Mouse (Mus musculus) MEL (cell line): Measurements from ENCODE around the gene Dot1l. TPM values are rescaled to one million over a fixed set of nuclear protein-coding genes. Genes with fewer than 3 reads are reported as not detected.

Experiments
- DNase-seq: peaks from one replicate; pipeline ENCODE4 v3.0.0; 2011; ENCODE audit warnings: low read depth, low spot score
- H3K27ac ChIP-seq: 2 replicates; pipeline ENCODE4 v1.5.1; 2012; ENCODE audit warnings: low read depth, mild to moderate bottlenecking, control low read depth, low read length, moderate library complexity; ENCODE audit not compliant: control insufficient read depth
- H3K27me3 ChIP-seq, 2 experiments: fragments of 150-350 bp in 1 of 2; sonication (generic) in 1 of 2; 2 replicates each; pipeline ENCODE4 v1.6.1; 2012; ENCODE audit warnings: low read length in 2 of 2, mild to moderate bottlenecking in 2 of 2, improper control_type of control experiment in 1 of 2, moderate library complexity in 1 of 2; ENCODE audit not compliant: insufficient read depth in 2 of 2, control insufficient read depth in 1 of 2
- H3K36me3 ChIP-seq, 2 experiments: 2 replicates each; pipeline ENCODE4 v1.6.1; 2012 to 2014; ENCODE audit warnings: low read length in 2 of 2, improper control_type of control experiment in 1 of 2, inconsistent platforms in 1 of 2, mild to moderate bottlenecking in 1 of 2; ENCODE audit not compliant: insufficient read depth in 2 of 2, control insufficient read depth in 1 of 2
- H3K4me1 ChIP-seq, 2 experiments: fragments of 150-350 bp in 1 of 2; sonication (generic) in 1 of 2; 2 replicates each; pipeline ENCODE4 v1.6.1; 2012; ENCODE audit warnings: low read length in 2 of 2, improper control_type of control experiment in 1 of 2, mild to moderate bottlenecking in 1 of 2; ENCODE audit not compliant: insufficient read depth in 2 of 2, control insufficient read depth in 1 of 2
- H3K4me3 ChIP-seq, 2 experiments: fragments of 150-350 bp in 1 of 2; sonication (generic) in 1 of 2; 2 replicates each; pipeline ENCODE4 v1.5.1; 2012; ENCODE audit warnings: low read depth in 2 of 2, low read length in 2 of 2, mild to moderate bottlenecking in 2 of 2, moderate library complexity in 2 of 2, control low read depth in 1 of 2, improper control_type of control experiment in 1 of 2; ENCODE audit not compliant: control insufficient read depth in 1 of 2, insufficient read depth in 1 of 2
- H3K79me2 ChIP-seq: 2 replicates; pipeline ENCODE4 v1.6.1; 2012; ENCODE audit warnings: mild to moderate bottlenecking, low read length, moderate library complexity; ENCODE audit not compliant: control insufficient read depth, poor library complexity, insufficient read depth
- H3K9ac ChIP-seq: 2 replicates; pipeline ENCODE4 v1.6.1; 2012; ENCODE audit warnings: low read depth, mild to moderate bottlenecking, control low read depth, low read length, moderate library complexity; ENCODE audit not compliant: control insufficient read depth, poor library complexity, severe bottlenecking
- H3K9me3 ChIP-seq: fragments of 150-350 bp; sonication (generic); replicated peaks from 2 replicates; pipeline ENCODE4 v1.6.1; 2012; ENCODE audit warnings: mild to moderate bottlenecking, low read length, improper control_type of control experiment, moderate library complexity; ENCODE audit not compliant: insufficient read depth
- BHLHE40 ChIP-seq: IDR thresholded peaks from 2 replicates; pipeline ENCODE4 v1.6.1; 2012; ENCODE audit warnings: low read depth, mild to moderate bottlenecking, inconsistent platforms, low read length, improper control_type of control experiment, borderline replicate concordance
- CHD1 ChIP-seq: IDR thresholded peaks from 2 replicates; pipeline ENCODE4 v1.6.1; 2012; ENCODE audit warnings: low read depth, mild to moderate bottlenecking, inconsistent platforms, low read length, improper control_type of control experiment
- ELF1 ChIP-seq: IDR thresholded peaks from 2 replicates; pipeline ENCODE4 v1.6.1; 2014; ENCODE audit warnings: low read depth, mild to moderate bottlenecking, inconsistent platforms, low read length, improper control_type of control experiment, moderate library complexity
- ETS1 ChIP-seq: IDR thresholded peaks from 2 replicates; pipeline ENCODE4 v1.6.1; 2012; ENCODE audit warnings: low read depth, mild to moderate bottlenecking, inconsistent platforms, low read length, improper control_type of control experiment, moderate library complexity
- GATA1 ChIP-seq: IDR thresholded peaks from 2 replicates; pipeline ENCODE4 v1.6.1; 2011; ENCODE audit warnings: low read depth, low read length, improper control_type of control experiment
- HCFC1 ChIP-seq: IDR thresholded peaks from 2 replicates; pipeline ENCODE4 v1.6.1; 2012; ENCODE audit warnings: low read depth, mild to moderate bottlenecking, inconsistent platforms, low read length, improper control_type of control experiment, moderate library complexity
- KAT2A ChIP-seq: conservative IDR thresholded peaks from 2 replicates; pipeline ENCODE4 v1.6.1; 2012; ENCODE audit warnings: low read depth, low read length, improper control_type of control experiment, inconsistent platforms
- MAZ ChIP-seq: IDR thresholded peaks from 2 replicates; pipeline ENCODE4 v1.6.1; 2012; ENCODE audit warnings: low read depth, mild to moderate bottlenecking, inconsistent platforms, low read length, improper control_type of control experiment
- MEF2A ChIP-seq: IDR thresholded peaks from 2 replicates; pipeline ENCODE4 v1.6.1; 2014; ENCODE audit warnings: low read depth, mild to moderate bottlenecking, inconsistent platforms, low read length, improper control_type of control experiment; ENCODE audit not compliant: poor library complexity, insufficient replicate concordance, severe bottlenecking; ENCODE audit errors: extremely low read depth
- MYB ChIP-seq: IDR thresholded peaks from 2 replicates; pipeline ENCODE4 v1.6.1; 2011; ENCODE audit warnings: mild to moderate bottlenecking, low read depth, low read length, improper control_type of control experiment
- NELFE ChIP-seq: IDR thresholded peaks from 2 replicates; pipeline ENCODE4 v1.6.1; 2011; ENCODE audit warnings: low read depth, low read length, improper control_type of control experiment
- NRF1 ChIP-seq: IDR thresholded peaks from 2 replicates; pipeline ENCODE4 v1.6.1; 2014; ENCODE audit warnings: low read depth, mild to moderate bottlenecking, inconsistent platforms, low read length, improper control_type of control experiment, moderate library complexity; ENCODE audit not compliant: poor library complexity, insufficient read depth, severe bottlenecking
- POLR2A ChIP-seq, 2 experiments: IDR thresholded peaks; 2 replicates each; pipeline ENCODE4 v1.6.1; 2011 to 2012; ENCODE audit warnings: low read length in 2 of 2, mild to moderate bottlenecking in 2 of 2, control low read depth in 1 of 2, improper control_type of control experiment in 1 of 2, low read depth in 1 of 2, moderate library complexity in 1 of 2; ENCODE audit not compliant: control insufficient read depth in 1 of 2, insufficient read depth in 1 of 2, poor library complexity in 1 of 2
- POLR2AphosphoS5 ChIP-seq: IDR thresholded peaks from 2 replicates; pipeline ENCODE4 v1.6.1; 2012; ENCODE audit warnings: low read depth, borderline replicate concordance, mild to moderate bottlenecking, inconsistent platforms, low read length, moderate library complexity, mixed read lengths
- RAD21 ChIP-seq: IDR thresholded peaks from 2 replicates; pipeline ENCODE4 v1.6.1; 2011; ENCODE audit warnings: mild to moderate bottlenecking, low read depth, low read length, improper control_type of control experiment
- RCOR1 ChIP-seq: IDR thresholded peaks from 2 replicates; pipeline ENCODE4 v1.6.1; 2012; ENCODE audit warnings: low read depth, mild to moderate bottlenecking, inconsistent platforms, low read length, improper control_type of control experiment
- SMC3 ChIP-seq: IDR thresholded peaks from 2 replicates; pipeline ENCODE4 v1.6.1; 2011; ENCODE audit warnings: low read depth, low read length, improper control_type of control experiment
- TBP ChIP-seq: IDR thresholded peaks from 2 replicates; pipeline ENCODE4 v1.8.0; 2011; ENCODE audit warnings: low read depth, low read length, improper control_type of control experiment
- USF2 ChIP-seq, 2 experiments: IDR thresholded peaks; 2 replicates each; pipeline ENCODE4 v1.6.1; 2011 to 2012; ENCODE audit warnings: improper control_type of control experiment in 2 of 2, low read length in 2 of 2, borderline replicate concordance in 1 of 2, inconsistent platforms in 1 of 2, low read depth in 1 of 2, mild to moderate bottlenecking in 1 of 2; ENCODE audit not compliant: insufficient read depth in 1 of 2
- ZC3H11A ChIP-seq: IDR thresholded peaks from 2 replicates; pipeline ENCODE4 v1.6.1; 2012; ENCODE audit warnings: low read depth, mild to moderate bottlenecking, inconsistent platforms, low read length, improper control_type of control experiment
- polyA plus RNA-seq, 2 experiments: library from polyadenylated mRNA; stranded (reverse) in 1 of 2; unstranded in 1 of 2; fragments of >175 nt in 1 of 2; fragments of >200 nt in 1 of 2; gene quantifications; 2 replicates each; pipeline versions ENCODE4 v1.2.1 to v1.2.4; 2012; ENCODE audit warnings: low replicate concordance in 2 of 2, low read depth in 1 of 2; ENCODE audit not compliant: insufficient read length in 2 of 2, insufficient read depth in 1 of 2, missing spikeins in 1 of 2
- total RNA-seq: library from RNA; depleted of rRNA; stranded (reverse); fragments of 300-350 nt; gene quantifications from 2 replicates; pipeline ENCODE4 v1.2.3, GENCODE M21; 2012

Gene Dot1l
- total and polyA plus RNA-seq, 3 experiments: 15.0 to 70.6 TPM; not detected in 1

GRCm38 (mm10) chr10:80804340-80804739 lies 49.3 kb downstream of the Dot1l start:
- H3K36me3 ChIP-seq: peaks cover 0 to 6% of the 10 kb centered on the region in 2 experiments; a peak in 1 of 4 replicates
- peaks cover 0 to 12% of the 10 kb centered on the region in 2 experiments; a peak in 1 of 4 replicates for H3K4me1 ChIP-seq

GRCm38 (mm10) chr10:80804916-80805315 lies 49.9 kb downstream of the Dot1l start, which contains the start of gene Amh:
Gene Amh (plus strand): TSS chr10:80805243.
- Histone ChIP-seq H3K27ac (no peak within 1 kb of the TSS), H3K4me1 (peaks cover 0 to 11% of the 10 kb centered on the region in 2 experiments; a peak in 1 of 4 replicates), H3K4me3 (no peak within 1 kb of the TSS), H3K79me2 (peaks cover 16% of the 10 kb centered on the region), H3K9me3 (no peaks in the 10 kb centered on the region), H3K9ac (no peak within 1 kb of the TSS), H3K27me3 (no peaks in the 10 kb centered on the region), H3K36me3 (peaks cover 0 to 3% of the 10 kb centered on the region in 2 experiments; a peak in 1 of 4 replicates)
- TF ChIP-seq RAD21 (no peak), ZC3H11A (no peak), POLR2A (IDR thresholded peaks at IDR 0.05; ENCODE audit: control insufficient read depth in 1 of 2, insufficient read depth in 1 of 2, low read depth in 1 of 2, low read length in 2 of 2, poor library complexity in 1 of 2) (0 out of 4 replicates have a peak, but pooled peaks of 1 of the 2 experiments have one; percentile 33)
- DNase-seq: no peak

More at GRCm38 (mm10) chr10:80804340-80804739, 49.3 kb downstream of the Dot1l start:
- TF ChIP-seq KAT2A: no peak
- TF ChIP-seq TBP: no peak
- TF ChIP-seq ETS1: no peak
- no peak for TF ChIP-seq MEF2A
- no peak for TF ChIP-seq POLR2AphosphoS5
- no peak for TF ChIP-seq MYB
- TF ChIP-seq NRF1: no peak
- no peak for TF ChIP-seq ELF1
- no peak for TF ChIP-seq MAZ
- TF ChIP-seq GATA1: no peak
- TF ChIP-seq SMC3: no peak
- TF ChIP-seq CHD1: no peak
- TF ChIP-seq USF2 (IDR thresholded peaks at IDR 0.05; ENCODE audit: borderline replicate concordance in 1 of 2, insufficient read depth in 1 of 2, low read depth in 1 of 2, low read length in 2 of 2): no peak
- no peak for TF ChIP-seq NELFE
- no peak for TF ChIP-seq RCOR1
- TF ChIP-seq BHLHE40: no peak
- TF ChIP-seq RAD21: no peak
- TF ChIP-seq HCFC1: no peak
- Histone ChIP-seq H3K9ac (no peak overlapping the region), H3K9me3 (no peaks in the 10 kb centered on the region), H3K27me3 (no peaks in the 10 kb centered on the region), H3K4me3 (no peak overlapping the region), H3K79me2 (peaks cover 22% of the 10 kb centered on the region), H3K27ac (no peak overlapping the region)
- DNase-seq: no peak
